Mouse (Mus musculus): ENCODE results near the gene Rph3al. TPM values are rescaled to one million over a fixed set of nuclear protein-coding genes. Genes with fewer than 3 reads are reported as not detected.

Gene Rph3al
- polyA plus RNA-seq, 1 experiment from 2014 or later: 11.2 TPM

- H3K4me3 ChIP-seq (ENCODE audit: low read depth, low read length): no peak overlapping the region
- no peaks in the 10 kb centered on the region for H3K9me3 ChIP-seq (ENCODE audit: control insufficient read depth, low read length)
- DNase-seq (ENCODE audit: low spot score) (no peak), ATAC-seq (ENCODE audit: low FRiP score, low TSS enrichment) (no peak)
- H3K4me2 ChIP-seq (replicated peaks; ENCODE audit: low read depth): no peak overlapping the region
- no peak overlapping the region for H3K9ac ChIP-seq (ENCODE audit: low read length)
- TF ChIP-seq CTCF (IDR thresholded peaks at IDR 0.05; ENCODE audit: low read depth) (no peak), EP300 (optimal IDR thresholded peaks at IDR 0.05) (no peak)
- peaks cover 4% of the 10 kb centered on the region for H3K4me1 ChIP-seq (replicated peaks; ENCODE audit: control insufficient read depth, insufficient read depth)
- H3K36me3 ChIP-seq (ENCODE audit: control insufficient read depth, insufficient read depth, low read length): no peaks in the 10 kb centered on the region
- WGBS: 88% methylated on average over 6 of the region's 6 CpGs
- no peak overlapping the region for H3K27ac ChIP-seq (replicated peaks)
- H3K27me3 ChIP-seq (ENCODE audit: control insufficient read depth, insufficient read depth, low read length): no peaks in the 10 kb centered on the region
These were observed 36.9 kb downstream of the Rph3al start for GRCm38 (mm10) chr11:75901339-75901738.

GRCm38 (mm10) chr11:75899676-75900075 lies 38.6 kb downstream of the Rph3al start:
- Histone ChIP-seq H3K4me3 (ENCODE audit: low read depth, low read length) (no peak overlapping the region), H3K9ac (ENCODE audit: low read length) (no peak overlapping the region), H3K9me3 (ENCODE audit: control insufficient read depth, low read length) (no peaks in the 10 kb centered on the region), H3K36me3 (ENCODE audit: control insufficient read depth, insufficient read depth, low read length) (no peaks in the 10 kb centered on the region), H3K4me1 (replicated peaks; ENCODE audit: control insufficient read depth, insufficient read depth) (peaks cover 4% of the 10 kb centered on the region), H3K4me2 (replicated peaks; ENCODE audit: low read depth) (no peak overlapping the region), H3K27me3 (ENCODE audit: control insufficient read depth, insufficient read depth, low read length) (no peaks in the 10 kb centered on the region), H3K27ac (replicated peaks) (no peak overlapping the region)
- 47% methylated on average over 9 of the region's 9 CpGs for WGBS
- ATAC-seq (ENCODE audit: low FRiP score, low TSS enrichment): no peak
- no peak for DNase-seq (ENCODE audit: low spot score)
- no peak for TF ChIP-seq CTCF (IDR thresholded peaks at IDR 0.05; ENCODE audit: low read depth)
- no peak for TF ChIP-seq EP300 (optimal IDR thresholded peaks at IDR 0.05)

- TF ChIP-seq EP300 (optimal IDR thresholded peaks at IDR 0.05): no peak
- no peak for TF ChIP-seq CTCF (IDR thresholded peaks at IDR 0.05; ENCODE audit: low read depth)
- Histone ChIP-seq H3K4me1 (replicated peaks; ENCODE audit: control insufficient read depth, insufficient read depth) (no peaks in the 10 kb centered on the region), H3K4me2 (replicated peaks; ENCODE audit: low read depth) (no peak overlapping the region), H3K9ac (ENCODE audit: low read length) (no peak overlapping the region), H3K9me3 (ENCODE audit: control insufficient read depth, low read length) (no peaks in the 10 kb centered on the region), H3K36me3 (ENCODE audit: control insufficient read depth, insufficient read depth, low read length) (no peaks in the 10 kb centered on the region), H3K27ac (replicated peaks) (no peak overlapping the region), H3K4me3 (ENCODE audit: low read depth, low read length) (no peak overlapping the region), H3K27me3 (ENCODE audit: control insufficient read depth, insufficient read depth, low read length) (no peaks in the 10 kb centered on the region)
- ATAC-seq (ENCODE audit: low FRiP score, low TSS enrichment) (no peak), DNase-seq (ENCODE audit: low spot score) (no peak)
- 84% methylated on average over 9 of the region's 9 CpGs for WGBS
These were observed 39.7 kb downstream of the Rph3al start for GRCm38 (mm10) chr11:75898532-75898931.

GRCm38 (mm10) chr11:75894791-75895420 lies 43.3 kb downstream of the Rph3al start:
- H3K4me3 ChIP-seq (ENCODE audit: low read depth, low read length): no peak overlapping the region
- no peak overlapping the region for H3K9ac ChIP-seq (ENCODE audit: low read length)
- no peak overlapping the region for H3K27ac ChIP-seq (replicated peaks)
- no peaks in the 10 kb centered on the region for H3K9me3 ChIP-seq (ENCODE audit: control insufficient read depth, low read length)
- ATAC-seq (ENCODE audit: low FRiP score, low TSS enrichment) (peak; percentile 45), DNase-seq (ENCODE audit: low spot score) (no peak)
- TF ChIP-seq EP300 (optimal IDR thresholded peaks at IDR 0.05) (no peak), CTCF (IDR thresholded peaks at IDR 0.05; ENCODE audit: low read depth) (no peak)
- H3K4me2 ChIP-seq (replicated peaks; ENCODE audit: low read depth): no peak overlapping the region
- H3K4me1 ChIP-seq (replicated peaks; ENCODE audit: control insufficient read depth, insufficient read depth): no peaks in the 10 kb centered on the region
- 81% methylated on average over 12 of the region's 12 CpGs for WGBS
- H3K27me3 ChIP-seq (ENCODE audit: control insufficient read depth, insufficient read depth, low read length): no peaks in the 10 kb centered on the region
- H3K36me3 ChIP-seq (ENCODE audit: control insufficient read depth, insufficient read depth, low read length): no peaks in the 10 kb centered on the region

- Histone ChIP-seq H3K4me1 (replicated peaks; ENCODE audit: control insufficient read depth, insufficient read depth) (no peaks in the 10 kb centered on the region), H3K9me3 (ENCODE audit: control insufficient read depth, low read length) (no peaks in the 10 kb centered on the region), H3K27ac (replicated peaks) (no peak overlapping the region), H3K36me3 (ENCODE audit: control insufficient read depth, insufficient read depth, low read length) (no peaks in the 10 kb centered on the region), H3K27me3 (ENCODE audit: control insufficient read depth, insufficient read depth, low read length) (no peaks in the 10 kb centered on the region), H3K9ac (ENCODE audit: low read length) (no peak overlapping the region), H3K4me3 (ENCODE audit: low read depth, low read length) (no peak overlapping the region), H3K4me2 (replicated peaks; ENCODE audit: low read depth) (no peak overlapping the region)
- TF ChIP-seq EP300 (optimal IDR thresholded peaks at IDR 0.05) (no peak), CTCF (IDR thresholded peaks at IDR 0.05; ENCODE audit: low read depth) (no peak)
- DNase-seq (ENCODE audit: low spot score) (no peak), ATAC-seq (ENCODE audit: low FRiP score, low TSS enrichment) (no peak; the same call in 1 of the 2 replicates)
- 60% methylated on average over 2 of the region's 2 CpGs for WGBS
These were observed 44.3 kb downstream of the Rph3al start for GRCm38 (mm10) chr11:75893956-75894355.

GRCm38 (mm10) chr11:75887349-75887748 lies 50.9 kb downstream of the Rph3al start:
- ATAC-seq (ENCODE audit: low FRiP score, low TSS enrichment) (no peak), DNase-seq (ENCODE audit: low spot score) (no peak)
- Histone ChIP-seq H3K27ac (replicated peaks) (no peak overlapping the region), H3K27me3 (ENCODE audit: control insufficient read depth, insufficient read depth, low read length) (no peaks in the 10 kb centered on the region), H3K9ac (ENCODE audit: low read length) (no peak overlapping the region), H3K4me2 (replicated peaks; ENCODE audit: low read depth) (no peak overlapping the region), H3K4me1 (replicated peaks; ENCODE audit: control insufficient read depth, insufficient read depth) (no peaks in the 10 kb centered on the region), H3K36me3 (ENCODE audit: control insufficient read depth, insufficient read depth, low read length) (no peaks in the 10 kb centered on the region), H3K9me3 (ENCODE audit: control insufficient read depth, low read length) (no peaks in the 10 kb centered on the region), H3K4me3 (ENCODE audit: low read depth, low read length) (no peak overlapping the region)
- 77% methylated on average over 3 of the region's 3 CpGs for WGBS
- TF ChIP-seq CTCF (IDR thresholded peaks at IDR 0.05; ENCODE audit: low read depth): no peak
- no peak for TF ChIP-seq EP300 (optimal IDR thresholded peaks at IDR 0.05)
